Mouse (Mus musculus): ENCODE measurements around the gene 0610010K14Rik.

DNA sequence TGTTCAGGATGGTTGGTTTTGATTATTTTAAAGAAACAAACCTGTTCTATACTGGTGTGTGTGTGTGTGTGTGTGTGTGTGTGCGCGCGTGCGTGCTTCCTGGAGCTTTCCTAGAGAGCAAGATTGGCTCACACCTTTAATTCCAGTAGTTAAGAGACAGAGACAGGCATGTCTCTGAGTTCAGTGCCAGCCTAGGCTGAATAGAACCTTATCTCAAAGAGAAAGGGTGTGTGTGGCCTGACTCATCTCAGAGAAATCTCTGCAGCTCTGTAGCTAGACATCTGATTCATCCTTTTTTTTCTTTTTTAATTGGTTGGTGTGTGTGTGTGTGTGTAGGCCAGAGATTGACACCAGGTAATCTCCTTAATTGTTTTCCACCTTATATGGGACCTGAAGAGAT is 21.3 kb upstream of the 0610010K14Rik start:
- TF ChIP-seq CTCF (IDR thresholded peaks at IDR 0.05; ENCODE audit: low read depth, low read length) (no peak), POLR2A (IDR thresholded peaks at IDR 0.05; ENCODE audit: insufficient read depth, low read length) (no peak)

Measured in ES-Bruce4 (cell line).